Mouse (Mus musculus) lung, adult 2 months (tissue): ENCODE measurements around the gene Slc13a5.

Experiments used
- CTCF ChIP-seq: fragments of 200-500 bp; IDR thresholded peaks from 2 replicates; pipeline ENCODE4 v1.5.1; 2011; ENCODE audit warnings: mild to moderate bottlenecking, low read length, control low read depth; ENCODE audit not compliant: insufficient read depth
- POLR2A ChIP-seq: fragments of 200-500 bp; IDR thresholded peaks from 2 replicates; pipeline ENCODE4 v1.6.1; 2011; ENCODE audit warnings: low read depth, mild to moderate bottlenecking, control low read depth, low read length, borderline replicate concordance; ENCODE audit errors: extremely low read depth

GRCm38 (mm10) chr11:72287543-72287942 is 20.5 kb upstream of the Slc13a5 start:
- TF ChIP-seq CTCF (no peak), POLR2A (no peak)
